Mouse (Mus musculus) left cerebral cortex, adult 9 months (tissue): ENCODE results near the gene Lrrc29.
A peak's percentile ranks its signal among the peaks of the same experiment; 100 is the strongest.
"Not testable (repeated sequence)": the region's sequence is repeated elsewhere in the genome, so short reads cannot be mapped to it uniquely, and the experiment has no call there.

ENCODE experiments used
- DNase-seq, 2 experiments: peaks; one replicate each; pipeline ENCODE4 v3.0.0; 2022; ENCODE audit warnings: low spot score in 2 of 2

The Lrrc29 gene

DNA sequence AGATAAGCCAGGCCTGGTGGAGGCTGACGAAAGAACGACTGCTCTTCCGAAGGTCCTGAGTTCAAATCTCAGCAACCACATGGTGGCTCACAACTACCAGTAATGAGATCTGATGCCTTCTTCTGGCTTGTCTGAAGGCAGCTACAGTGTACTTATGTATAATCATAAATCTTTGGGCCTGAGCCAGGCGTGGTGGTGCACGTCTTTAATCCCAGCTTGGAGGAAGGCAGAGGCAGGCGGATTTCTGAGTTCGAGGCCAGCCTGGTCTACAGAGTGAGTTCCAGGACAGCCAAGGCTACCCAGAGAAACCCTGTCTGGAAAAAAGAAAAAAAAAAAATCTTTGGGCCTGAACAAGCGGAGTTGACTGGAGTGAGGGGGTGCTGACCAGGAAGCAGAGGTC, 34.7 kb downstream of the Lrrc29 start:
- not testable (repeated sequence) for DNase-seq

DNA sequence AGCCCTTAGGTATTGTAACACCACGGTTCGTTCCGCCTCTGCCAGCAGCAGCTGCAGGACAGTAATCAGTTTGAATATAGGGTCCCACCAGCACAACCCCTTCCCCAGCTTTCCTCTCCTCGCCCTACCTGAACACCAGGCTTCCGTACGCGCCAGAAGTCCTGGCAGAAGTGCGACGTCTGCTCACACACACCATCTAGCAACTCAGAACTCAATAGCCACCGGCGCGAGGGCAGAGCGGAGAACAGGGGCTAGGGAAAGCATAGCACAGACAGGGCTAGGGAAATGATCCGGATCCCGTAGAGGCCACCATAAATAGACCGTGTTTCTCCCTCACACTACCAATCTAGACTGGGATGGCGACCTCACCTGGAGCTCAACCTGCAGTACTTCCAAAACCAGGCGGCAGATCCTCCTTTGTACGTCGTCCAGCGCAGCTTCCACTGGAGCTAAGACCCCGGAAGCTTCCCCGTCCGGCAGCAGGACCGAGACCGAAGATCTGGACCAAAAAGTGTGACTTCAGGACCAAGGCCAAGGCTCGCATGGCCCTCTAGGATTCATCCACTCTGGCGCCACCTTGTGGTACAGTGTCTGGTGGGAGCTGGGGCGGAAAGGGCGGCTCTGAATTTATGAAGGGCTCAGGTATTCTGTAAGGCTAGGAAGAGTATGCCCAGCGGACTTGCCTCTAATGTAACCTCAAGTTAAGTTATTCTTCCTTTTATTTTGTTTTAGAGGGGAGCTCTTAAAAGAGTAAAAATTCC, 35.3 kb downstream of the Lrrc29 start:
- peak in 1 of 2 experiments; percentile 83 for DNase-seq

DNA sequence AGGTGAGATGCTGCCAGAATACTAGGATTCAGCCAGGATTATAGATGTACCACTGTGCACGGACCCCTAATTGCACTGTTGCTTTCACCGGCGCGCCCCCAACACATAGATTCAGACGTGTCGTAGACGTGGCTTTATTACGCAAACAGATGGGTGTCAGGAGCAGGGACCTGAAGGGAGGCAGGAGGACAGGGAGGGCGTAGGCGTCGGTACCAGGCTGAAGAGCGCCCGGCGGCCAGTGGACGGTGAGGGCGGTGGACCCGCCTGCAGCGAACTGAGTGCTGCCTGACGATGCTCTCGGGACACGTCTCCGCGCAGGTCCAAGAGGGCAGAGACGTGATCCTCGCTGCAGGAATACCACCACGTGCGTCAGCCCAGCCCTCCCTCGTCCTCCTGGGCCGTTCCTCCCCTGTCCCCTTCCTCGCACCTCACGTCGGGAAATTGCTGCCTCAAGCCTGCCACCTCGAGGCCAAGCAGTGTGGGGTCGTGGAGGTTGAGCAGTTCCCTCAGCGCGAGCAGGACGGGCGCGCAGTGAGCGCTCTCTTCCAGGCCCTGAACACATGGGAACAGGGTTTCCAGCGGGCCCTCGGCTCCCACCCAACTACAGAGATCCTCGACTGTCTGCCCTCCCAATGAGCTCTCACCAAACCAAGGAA, 36.1 kb downstream of the Lrrc29 start, which contains the start of gene 4931428F04Rik:
Gene 4931428F04Rik (minus strand): TSS at position 60 of the 656 bp plus-strand sequence.
- DNase-seq: no peak

DNA sequence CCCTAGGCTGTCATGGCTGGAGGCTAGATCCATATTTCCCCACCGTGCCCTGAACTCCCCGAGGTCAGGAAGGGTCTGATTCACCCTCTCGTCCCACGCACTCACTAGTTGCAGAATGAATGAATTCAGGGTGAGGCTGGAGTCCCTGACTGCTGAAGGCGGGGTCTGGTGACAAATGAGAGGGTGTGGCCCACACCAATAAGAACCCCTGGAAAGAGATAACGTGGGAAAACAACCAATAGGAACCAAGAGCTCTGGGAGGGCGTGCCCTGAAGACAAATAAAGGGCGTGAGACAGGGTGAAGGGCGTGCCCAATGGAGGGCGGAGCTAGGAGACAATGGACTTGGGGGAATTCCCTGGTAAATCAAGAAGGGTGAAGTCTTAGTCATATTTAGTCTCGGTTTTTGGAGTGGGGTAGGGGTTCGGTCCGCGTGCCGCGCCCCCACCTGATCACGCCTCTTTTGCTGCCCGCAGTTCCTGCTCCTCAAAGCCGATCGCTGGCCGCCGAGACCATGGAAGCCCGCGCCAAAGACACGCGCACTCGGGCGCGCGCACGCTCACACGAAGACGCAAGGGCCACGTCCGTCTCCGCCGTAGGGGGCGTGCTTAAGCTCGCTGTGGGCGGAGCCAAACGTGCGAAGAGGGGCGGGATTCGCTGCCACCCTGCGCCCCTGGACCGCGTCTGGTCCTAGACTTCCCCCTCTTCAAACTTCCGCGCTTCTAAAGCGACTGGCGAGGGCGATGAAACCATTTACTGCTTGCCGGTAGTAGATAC, 36.9 kb downstream of the Lrrc29 start:
- DNase-seq: peak; percentile 91 to 96

DNA sequence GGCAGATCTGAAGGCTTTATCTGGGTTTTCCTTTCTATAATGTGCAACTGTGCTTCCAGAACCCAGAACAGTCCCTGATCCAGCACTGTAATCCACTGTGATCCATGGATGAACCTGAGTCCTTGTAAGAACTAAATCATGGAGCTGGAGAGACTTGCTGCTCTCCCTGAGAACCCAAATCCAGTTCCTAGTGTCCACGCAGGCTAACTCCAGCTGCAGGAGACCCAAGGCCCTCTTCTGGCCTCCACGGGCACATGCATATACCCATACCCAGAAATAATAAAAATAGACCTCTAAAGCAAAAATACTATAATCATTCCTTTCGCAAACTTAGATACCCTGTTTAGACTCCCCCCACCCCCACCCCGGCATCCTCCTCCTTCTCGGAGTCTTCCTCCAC, 37.8 kb downstream of the Lrrc29 start:
- no peak for DNase-seq

DNA sequence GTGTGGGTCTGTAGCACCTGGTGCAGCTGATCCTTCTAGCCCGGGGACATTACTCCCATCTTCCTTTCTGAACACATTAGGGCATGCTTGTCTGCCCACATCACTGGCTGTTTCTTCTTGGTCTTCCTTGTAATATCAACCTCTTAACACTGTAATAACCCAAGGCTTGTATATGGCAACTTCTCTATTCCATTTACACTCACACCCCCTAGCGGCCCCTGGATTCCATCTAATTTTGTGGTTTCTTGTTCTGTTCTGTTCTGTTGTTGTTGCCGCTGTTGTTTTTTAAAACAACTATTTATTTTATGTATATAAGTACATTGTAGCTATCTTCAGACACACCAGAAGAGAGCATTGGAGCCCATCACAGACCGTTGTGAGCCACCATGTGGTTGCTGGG, 39.2 kb downstream of the Lrrc29 start:
- no peak for DNase-seq

DNA sequence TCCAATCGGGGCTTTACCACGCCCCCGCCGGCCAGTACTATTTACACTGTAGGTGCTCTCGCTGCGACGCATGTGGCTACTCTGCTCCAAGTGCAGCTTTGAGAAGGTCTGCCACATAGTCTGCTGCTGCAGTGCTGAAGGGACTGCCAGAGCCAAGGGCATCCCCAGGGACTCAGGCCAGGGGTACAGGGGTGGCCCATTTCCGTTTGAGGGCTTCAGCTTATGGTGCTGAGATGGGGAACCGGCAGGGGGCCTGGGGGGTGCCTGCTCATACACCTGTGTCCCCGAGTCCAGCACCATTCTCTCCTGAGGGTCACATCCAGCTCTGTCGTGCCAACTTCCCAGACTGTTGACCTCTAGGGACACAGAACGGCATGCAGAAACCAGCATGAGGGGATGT, 40.6 kb downstream of the Lrrc29 start:
- no peak for DNase-seq

DNA sequence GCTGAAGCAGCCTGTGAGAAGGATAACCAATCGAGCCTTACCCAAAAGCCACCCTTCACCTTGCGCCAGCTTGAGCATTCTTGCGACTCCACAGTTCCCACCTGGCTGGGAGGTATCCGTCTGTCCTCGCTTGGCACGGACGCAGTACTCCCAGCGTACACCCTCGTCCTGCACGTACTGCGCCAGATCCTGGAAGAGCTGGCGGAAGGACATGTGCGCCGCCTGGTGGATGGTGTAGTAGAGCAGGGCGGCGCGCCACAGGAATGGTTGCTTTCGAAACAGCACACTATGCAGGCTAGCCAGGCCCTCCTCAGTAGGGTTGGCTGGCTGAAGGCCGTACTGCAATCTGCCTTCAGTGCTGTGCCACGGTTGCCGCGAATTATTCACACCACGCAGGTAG, 43.0 kb downstream of the Lrrc29 start:
- DNase-seq: no peak

DNA sequence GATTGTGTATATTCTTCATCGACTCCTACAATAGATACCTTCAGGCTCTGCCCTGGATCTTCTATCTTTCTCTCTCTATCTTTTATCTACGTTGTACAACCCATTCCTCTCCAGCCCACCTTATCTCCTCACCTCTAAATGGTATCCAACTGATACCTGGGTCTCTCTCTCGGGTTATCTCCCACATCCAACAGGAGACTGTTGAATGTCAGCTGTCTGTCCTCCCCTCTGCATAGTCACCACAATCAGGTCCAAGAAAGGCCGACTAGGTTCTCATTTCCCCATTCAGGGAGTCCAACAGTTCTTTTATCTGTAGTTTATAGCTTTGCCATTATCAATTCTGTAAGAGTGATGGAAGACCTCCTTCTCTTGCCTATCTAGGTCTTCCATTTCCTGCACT, 43.8 kb downstream of the Lrrc29 start:
- no peak for DNase-seq

DNA sequence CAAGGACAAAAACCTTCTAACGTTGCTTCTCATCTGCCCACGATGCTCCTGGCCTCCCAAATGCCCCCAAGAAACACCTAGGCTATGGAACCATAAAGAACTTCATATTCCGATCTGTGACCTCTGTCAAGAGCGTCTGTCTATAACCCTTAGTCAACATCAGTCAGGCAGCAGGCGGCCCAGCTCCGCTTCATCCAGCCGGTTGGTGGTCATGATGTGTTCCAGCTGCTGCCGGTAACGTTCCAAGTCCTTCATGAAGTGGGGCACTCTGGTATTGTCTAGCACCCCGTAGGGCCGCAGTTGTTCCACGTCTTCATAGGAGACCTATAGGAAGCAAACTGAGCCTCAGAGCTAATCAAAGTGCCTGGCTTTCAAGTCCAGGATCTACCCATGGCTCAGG, 44.3 kb downstream of the Lrrc29 start:
- DNase-seq: no peak

DNA sequence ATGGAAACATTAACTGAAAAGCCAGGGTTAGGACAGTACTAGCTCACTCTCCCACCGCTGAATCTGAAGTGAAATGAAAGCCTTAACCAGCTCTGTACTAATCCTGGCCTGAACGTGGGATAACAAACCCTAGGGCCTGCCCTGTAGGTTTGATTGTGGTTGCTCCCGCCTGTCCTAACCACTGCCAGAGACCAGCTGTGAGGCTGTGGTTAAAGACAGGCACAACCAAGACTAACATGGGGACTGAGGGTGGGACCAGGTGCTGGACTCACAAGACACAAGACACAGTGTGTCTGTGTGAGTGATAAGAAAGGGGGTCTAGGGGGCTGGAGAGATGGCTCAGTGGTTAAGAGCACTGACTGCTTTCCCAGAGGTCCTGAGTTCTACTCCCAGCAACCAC, 45.5 kb downstream of the Lrrc29 start:
- DNase-seq: no peak

DNA sequence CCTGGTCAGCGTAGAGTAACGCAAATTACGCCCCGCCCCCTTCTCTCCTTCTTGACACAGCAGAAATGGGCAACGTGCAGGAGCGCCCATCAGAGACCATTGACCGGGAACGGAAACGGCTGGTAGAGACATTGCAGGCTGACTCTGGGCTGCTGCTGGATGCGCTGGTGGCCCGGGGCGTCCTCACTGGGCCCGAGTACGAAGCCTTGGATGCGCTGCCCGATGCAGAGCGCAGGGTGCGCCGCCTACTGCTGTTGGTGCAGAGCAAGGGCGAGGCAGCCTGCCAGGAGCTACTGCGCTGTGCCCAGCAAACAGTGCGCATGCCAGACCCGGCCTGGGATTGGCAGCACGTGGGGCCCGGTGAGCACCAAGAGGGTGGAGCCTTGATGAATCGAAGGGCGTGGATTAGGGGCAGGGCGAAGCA, 47.2 kb downstream of the Lrrc29 start:
- peak in 1 of 2 experiments; percentile 90 for DNase-seq

DNA sequence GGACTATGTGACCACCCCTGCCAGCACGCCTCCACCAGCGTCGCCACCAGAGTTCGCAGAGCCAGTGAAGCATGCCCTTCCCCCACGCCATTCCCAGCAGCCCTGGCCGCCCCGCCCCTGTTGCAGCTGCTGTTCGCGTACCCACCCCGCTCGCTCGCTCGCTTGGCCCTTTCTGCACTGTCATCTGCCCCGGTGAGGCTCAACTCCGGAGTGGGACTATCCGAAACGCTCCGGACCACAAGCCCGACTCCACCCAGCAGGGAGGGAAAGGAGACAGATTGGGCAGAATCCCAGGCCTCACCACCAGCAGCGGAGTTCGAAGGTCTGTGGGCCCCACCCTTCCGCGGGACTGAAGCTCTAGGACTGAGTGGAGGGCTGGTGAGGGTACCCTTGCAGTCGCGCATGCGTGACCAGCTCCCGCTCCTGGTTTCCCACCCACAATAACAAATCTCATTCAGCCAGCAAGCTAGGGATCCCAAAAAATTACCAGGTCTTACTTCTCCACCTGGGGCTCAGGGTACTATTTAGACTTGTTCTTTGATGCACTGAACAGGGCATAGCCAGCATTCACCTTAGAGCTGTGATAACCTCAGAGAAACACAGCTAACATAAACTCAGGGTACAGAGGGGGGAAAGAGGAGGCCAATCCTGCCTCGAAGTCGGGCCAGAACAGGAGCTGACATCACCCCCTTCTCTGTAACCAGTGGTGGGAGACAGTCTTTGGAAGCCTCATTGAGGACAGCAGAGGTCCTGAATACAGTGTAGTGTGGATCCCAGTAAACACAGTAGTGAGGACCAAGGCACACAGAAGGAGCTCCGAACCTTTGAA, 49.6 kb downstream of the Lrrc29 start:
- DNase-seq: no peak

DNA sequence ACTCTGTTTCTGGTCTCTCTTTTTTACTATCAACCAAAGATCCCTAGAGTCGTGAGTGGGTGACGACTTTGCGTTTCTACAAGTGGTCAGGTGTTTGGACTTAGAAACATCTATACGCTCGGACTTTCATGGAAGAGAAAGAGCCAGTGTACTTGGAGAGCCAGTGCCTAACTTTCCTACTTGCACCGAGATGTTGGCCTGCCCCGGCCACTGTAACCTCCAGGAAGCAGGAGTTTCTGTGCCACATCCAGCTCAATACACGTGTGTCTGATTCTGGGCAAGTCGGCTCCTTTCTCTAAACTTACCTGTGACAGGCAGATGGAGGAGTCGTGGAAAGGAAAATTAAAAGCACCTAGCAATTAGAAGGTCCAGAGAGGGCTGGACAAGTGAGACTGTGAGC, 50.2 kb downstream of the Lrrc29 start, which contains the start of gene Nol3:
Gene Nol3 (plus strand): TSS at position 301 of the 400 bp plus-strand sequence.
- DNase-seq: no peak

DNA sequence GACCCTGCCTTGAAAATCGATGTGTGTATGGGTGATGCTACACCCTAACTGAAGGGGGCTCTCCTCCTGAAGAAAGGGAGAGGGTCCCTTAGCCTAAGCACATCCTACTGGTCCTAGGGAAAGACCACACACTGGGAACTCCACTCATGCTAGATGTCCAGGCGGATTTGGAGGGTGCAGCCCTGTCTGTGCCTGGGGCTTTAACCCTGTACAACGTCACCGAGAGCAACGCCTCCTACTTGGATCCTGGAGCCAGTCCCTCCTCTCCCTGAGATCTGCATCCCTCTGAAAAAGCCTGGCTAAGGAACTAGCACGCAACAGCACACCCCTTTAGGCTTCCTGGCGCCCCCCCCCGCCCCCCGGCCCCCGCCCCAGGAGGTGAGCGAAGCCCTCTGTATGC, 50.7 kb downstream of the Lrrc29 start:
- DNase-seq: no peak

DNA sequence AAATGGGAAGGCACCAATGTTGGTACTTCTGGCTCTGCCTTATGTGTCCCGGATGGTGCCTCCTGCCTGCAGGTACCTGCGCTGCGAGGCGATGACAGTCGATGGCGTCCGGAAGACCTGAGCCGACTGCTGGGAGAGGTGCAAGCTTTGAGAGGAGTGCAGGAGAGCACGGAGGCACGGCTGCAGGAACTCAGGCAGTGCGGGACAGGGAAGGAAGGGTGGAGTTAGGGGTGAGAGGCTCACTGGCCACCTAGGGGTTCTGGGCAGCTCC, 55.2 kb downstream of the Lrrc29 start:
- DNase-seq: no peak

DNA sequence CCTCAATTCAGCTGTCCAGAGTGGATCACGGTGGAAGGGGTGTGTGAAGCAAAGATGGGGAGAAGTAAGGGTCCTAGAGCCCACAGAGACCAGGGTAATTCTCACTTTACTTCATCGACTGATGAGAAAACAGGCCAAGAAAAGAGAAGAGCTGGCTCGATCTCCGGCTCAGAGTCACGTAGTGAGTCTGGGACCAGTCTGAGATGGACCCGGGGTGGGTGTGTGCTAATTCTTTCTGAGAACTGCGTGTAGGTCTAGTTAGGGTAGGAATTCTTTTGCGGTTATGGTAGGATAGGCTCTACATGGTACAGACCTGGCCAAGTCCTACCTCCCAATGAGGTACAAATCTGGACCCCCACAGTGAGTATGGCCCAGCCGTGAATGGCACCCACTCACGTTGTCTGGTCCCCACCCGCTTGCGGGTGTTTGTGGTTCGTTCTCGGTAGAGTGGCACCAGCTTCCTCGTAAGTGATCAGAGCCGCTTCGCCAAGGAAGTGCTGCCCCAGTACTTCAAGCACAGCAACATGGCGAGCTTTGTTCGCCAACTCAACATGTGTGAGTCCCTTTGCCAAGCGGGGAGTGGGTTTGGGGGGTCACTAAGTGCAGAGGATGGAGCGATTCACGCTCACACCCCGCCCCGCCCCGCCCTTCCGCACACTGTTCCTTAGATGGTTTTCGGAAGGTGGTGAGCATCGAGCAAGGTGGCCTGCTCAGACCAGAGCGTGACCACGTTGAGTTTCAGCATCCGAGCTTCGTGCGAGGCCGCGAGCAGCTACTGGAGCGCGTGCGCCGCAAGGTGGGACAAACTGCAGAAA, 55.8 kb downstream of the Lrrc29 start:
- no peak for DNase-seq

DNA sequence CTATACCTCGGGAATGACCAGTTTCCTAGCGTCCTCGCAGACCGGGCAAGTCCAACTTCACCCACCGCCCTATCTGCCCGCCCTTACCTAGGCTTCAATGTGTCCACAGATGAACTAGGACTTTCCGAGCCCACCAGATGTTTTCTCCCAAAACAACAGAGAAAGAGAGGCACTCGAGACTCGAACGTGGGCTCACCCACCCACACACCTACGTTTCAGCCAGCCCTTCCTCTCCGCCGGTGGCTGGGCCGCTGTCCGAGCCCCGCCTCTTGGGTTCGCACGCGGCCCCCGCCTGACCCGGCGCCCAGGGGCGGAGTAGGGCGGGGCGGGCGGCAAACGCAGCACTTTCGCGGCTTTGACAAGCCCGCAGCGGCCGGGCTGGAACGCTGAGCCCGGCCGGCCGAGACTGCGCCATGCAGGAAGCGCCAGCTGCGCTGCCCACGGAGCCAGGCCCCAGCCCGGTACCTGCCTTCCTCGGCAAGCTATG, 56.6 kb downstream of the Lrrc29 start, which contains the start of gene Hsf4:
Gene Hsf4 (plus strand): TSS at position 341 of the 487 bp plus-strand sequence.
- DNase-seq: peak in 1 of 2 experiments; percentile 65

DNA sequence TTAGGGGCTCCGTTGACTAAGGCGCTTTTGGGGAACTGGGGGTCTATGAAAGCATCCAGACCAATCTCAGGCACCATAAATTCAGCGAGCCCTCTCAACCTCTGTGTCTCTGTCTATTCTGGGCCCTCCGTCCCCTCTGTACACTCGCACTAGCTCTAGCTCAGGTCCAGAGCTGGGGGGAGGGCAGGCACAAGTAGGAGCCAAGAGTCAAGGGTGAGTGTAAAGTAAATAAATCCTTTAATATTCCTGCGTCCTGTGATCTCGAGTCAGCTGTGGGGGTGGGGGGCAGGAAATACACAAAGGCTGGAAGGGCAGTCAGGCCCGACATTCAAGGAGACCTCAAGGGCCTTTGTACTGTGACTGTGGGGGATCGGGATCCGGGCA, 57.0 kb downstream of the Lrrc29 start:
- DNase-seq: peak in 1 of 2 experiments; percentile 14

DNA sequence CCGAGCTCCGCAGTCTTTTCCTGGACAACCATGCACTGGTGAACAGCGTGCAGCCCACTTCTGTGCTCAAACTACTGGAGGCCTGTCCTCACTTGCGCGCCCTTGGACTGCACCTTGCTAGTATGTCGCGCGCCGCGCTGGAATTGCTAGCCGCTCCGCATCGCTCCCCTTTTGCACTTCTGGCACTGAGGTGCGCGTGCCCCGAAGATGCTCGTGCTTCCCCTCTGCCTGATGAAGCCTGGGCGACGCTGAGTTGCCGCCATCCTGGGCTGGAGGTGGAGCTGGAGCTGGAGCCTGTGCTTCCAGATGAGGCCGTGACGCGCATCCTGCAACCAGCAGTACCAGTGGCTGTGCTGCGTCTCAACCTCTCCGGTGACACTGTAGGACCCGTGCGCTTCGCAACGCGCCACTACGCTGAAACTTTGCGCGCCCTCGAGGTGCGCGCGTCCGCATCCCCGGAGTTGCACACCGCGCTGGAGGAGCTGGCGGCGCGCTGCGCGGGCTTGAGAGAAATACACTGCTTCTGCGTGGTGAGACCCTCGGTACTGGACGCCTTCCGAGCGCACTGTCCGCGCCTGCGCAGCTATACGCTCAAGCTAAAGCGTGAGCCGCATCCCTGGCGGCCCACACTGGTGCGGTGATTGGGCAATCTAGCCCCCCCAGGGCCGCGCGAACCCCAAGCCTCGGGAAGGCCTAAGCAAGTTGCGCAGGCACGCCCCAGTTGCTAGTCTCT, 57.6 kb downstream of the Lrrc29 start:
- peak; percentile 82 to 84 for DNase-seq
